Mouse (Mus musculus): ENCODE data around the gene Myom3. TPM values are rescaled to one million over a fixed set of nuclear protein-coding genes. Genes with fewer than 3 reads are reported as not detected.
A peak's percentile ranks its signal among the peaks of the same experiment; 100 is the strongest.
"Not testable (repeated sequence)": the region's sequence is repeated elsewhere in the genome, so short reads cannot be mapped to it uniquely, and the experiment has no call there.

The Myom3 gene
- polyA plus RNA-seq (2015; fragmentation: Nextera tagmentation; extraction: Ambion mirVana), result 0.08 and 0.20 TPM in 2 replicates

DNA sequence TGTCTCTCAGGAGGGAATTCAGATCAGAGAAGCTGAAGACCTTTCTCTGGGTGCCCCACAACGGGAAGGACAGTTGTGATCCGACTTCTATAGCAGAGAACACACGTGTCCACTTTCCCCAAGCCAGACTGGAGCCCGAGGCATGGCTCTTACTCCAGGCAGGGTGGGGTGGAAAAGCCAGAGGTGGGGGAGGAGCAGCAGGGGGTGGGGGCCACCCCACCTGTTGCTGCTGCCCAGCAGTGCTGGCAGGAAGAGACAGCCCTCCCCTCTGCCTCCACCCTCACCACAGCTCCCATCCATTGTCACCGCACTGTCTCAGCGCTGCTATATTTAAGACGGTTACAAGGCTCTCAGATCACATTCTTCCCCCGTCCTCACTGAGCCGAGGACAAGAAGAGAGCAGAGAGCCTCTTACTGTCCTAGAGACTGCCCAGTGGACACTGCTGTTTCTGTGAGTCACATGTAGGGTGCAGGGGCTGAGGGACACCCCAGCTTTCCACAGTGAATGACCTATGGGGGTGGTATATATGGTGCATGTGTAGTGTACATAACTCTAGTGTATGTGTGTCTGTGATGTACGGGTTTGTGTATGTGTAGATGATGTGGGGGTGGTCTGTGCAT lies at the start of gene Myom3:
Gene Myom3, plus strand, starts transcription at position 360 of the 621 bp plus-strand sequence.
- ATAC-seq (ENCODE audit: low read depth) (no peak), DNase-seq (no peak)
- Histone ChIP-seq H3K9ac (no peak within 1 kb of the TSS), H3K4me1 (replicated peaks) (peaks cover 12% of the 10 kb centered on the region), H3K9me3 (replicated peaks) (no peaks in the 10 kb centered on the region), H3K4me3 (replicated peaks) (no peak within 1 kb of the TSS), H3K27me3 (0 out of 2 replicates have a peak, but pooled peaks cover 11% of the 10 kb centered on the region), H3K36me3 (no peaks in the 10 kb centered on the region), H3K4me2 (no peak within 1 kb of the TSS), H3K27ac (no peak within 1 kb of the TSS)
- 53% methylated on average over 10 of the region's 10 CpGs for WGBS (ENCODE audit: insufficient replicate concordance)

- Histone ChIP-seq H3K9me3 (replicated peaks) (no peaks in the 10 kb centered on the region), H3K4me3 (replicated peaks) (no peak overlapping the region), H3K4me2 (no peak overlapping the region), H3K4me1 (replicated peaks) (peaks cover 17% of the 10 kb centered on the region), H3K27ac (no peak overlapping the region), H3K36me3 (no peaks in the 10 kb centered on the region), H3K27me3 (no peaks in the 10 kb centered on the region), H3K9ac (no peak overlapping the region)
- DNase-seq (peak; percentile 43), ATAC-seq (ENCODE audit: low read depth) (peak; percentile 77)
- WGBS (ENCODE audit: insufficient replicate concordance), result 22% methylated on average over 3 of the region's 3 CpGs
These were observed 49.1 kb upstream of the Myom3 start for GRCm38 (mm10) chr4:135710392-135710791.

DNA sequence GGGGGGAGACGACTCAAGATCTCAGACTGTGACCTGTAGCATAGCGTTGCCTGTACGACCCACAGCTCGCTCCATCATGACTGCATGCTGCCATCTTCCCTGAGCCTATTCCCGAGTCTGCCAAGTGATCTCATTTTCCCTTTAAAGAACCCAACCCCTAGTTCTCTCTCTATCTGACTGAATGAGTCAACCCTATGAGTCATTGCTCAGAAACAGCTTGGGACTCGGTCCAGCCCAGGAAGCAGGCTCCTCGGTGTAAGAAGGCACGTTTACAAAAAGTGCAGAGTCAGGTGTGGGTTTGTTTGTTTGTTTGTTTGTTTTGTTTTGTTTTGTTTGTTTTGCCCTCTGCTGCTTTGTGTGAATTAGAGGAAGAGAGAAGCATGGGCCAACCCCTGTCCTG lies 44.7 kb upstream of the Myom3 start:
- H3K36me3 ChIP-seq, result no peaks in the 10 kb centered on the region
- WGBS (ENCODE audit: insufficient replicate concordance), result 58% methylated on average over 8 of the region's 8 CpGs
- no peak overlapping the region for H3K4me3 ChIP-seq (replicated peaks)
- no peaks in the 10 kb centered on the region for H3K9me3 ChIP-seq (replicated peaks)
- no peak for DNase-seq
- H3K4me2 ChIP-seq, result no peak overlapping the region
- no peak overlapping the region for H3K9ac ChIP-seq
- H3K27ac ChIP-seq, result no peak overlapping the region
- 0 out of 2 replicates have a peak, but pooled peaks cover 4% of the 10 kb centered on the region for H3K27me3 ChIP-seq
- ATAC-seq (ENCODE audit: low read depth), result no peak
- H3K4me1 ChIP-seq (replicated peaks), result peaks cover 8% of the 10 kb centered on the region

DNA sequence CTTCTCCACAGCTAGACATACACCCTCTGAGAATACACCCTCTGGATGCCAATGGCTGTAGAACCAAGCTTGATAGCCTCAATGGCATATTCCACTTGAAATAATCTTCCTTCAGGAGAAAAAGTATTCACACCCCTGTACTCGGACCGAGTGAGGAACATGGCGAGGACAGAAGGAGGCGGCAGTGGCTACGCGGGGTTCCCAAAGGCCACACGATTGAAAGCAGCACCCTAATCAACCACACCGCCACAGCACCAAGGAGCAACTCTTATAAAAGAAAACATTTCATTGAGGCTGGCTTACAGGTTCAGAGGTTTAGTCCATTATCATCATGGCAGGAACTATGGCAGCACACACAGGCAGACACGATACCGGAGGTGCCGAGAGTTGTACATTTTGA lies 43.1 kb upstream of the Myom3 start:
- not testable (repeated sequence) for H3K4me2 ChIP-seq; DNase-seq; H3K9ac ChIP-seq; H3K4me1 ChIP-seq (replicated peaks); H3K36me3 ChIP-seq; H3K27ac ChIP-seq; H3K27me3 ChIP-seq; ATAC-seq (ENCODE audit: low read depth); H3K4me3 ChIP-seq (replicated peaks); H3K9me3 ChIP-seq (replicated peaks)
- WGBS (ENCODE audit: insufficient replicate concordance), result 87% methylated on average over 11 of the region's 11 CpGs

- 0 out of 2 replicates have a peak, but pooled peaks cover 4% of the 10 kb centered on the region for H3K27me3 ChIP-seq
- ATAC-seq (ENCODE audit: low read depth) (no peak), DNase-seq (no peak)
- no peaks in the 10 kb centered on the region for H3K9me3 ChIP-seq (replicated peaks)
- H3K4me3 ChIP-seq (replicated peaks), result no peak overlapping the region
- no peak overlapping the region for H3K4me2 ChIP-seq
- no peaks in the 10 kb centered on the region for H3K36me3 ChIP-seq
- WGBS (ENCODE audit: insufficient replicate concordance), result 65% methylated on average over 17 of the region's 17 CpGs
- H3K9ac ChIP-seq, result no peak overlapping the region
- no peak overlapping the region for H3K27ac ChIP-seq
- peaks cover 8% of the 10 kb centered on the region for H3K4me1 ChIP-seq (replicated peaks)
These were observed 36.8 kb upstream of the Myom3 start for GRCm38 (mm10) chr4:135722540-135723290.

DNA sequence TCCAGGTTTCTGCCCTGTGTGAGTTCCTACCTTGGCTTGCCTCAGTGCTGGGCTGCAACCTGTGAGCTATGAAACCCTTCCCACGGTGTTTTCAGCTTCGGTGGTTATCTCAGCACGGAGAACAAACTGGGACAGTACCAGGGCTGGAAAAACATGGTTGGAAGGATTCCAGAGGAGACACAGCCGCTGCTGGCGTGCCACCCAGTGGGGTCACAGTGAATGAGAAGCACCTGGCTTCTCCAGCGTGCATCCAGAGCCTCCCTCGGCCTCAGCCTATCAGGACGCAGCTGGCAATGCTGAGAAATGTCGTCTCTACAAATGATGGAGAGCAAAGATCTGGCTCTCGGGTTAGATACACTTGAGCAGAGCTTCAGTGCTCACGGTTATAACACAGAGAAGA lies 33.1 kb upstream of the Myom3 start:
- no peak overlapping the region for H3K4me3 ChIP-seq (replicated peaks)
- H3K9me3 ChIP-seq (replicated peaks), result no peaks in the 10 kb centered on the region
- no peak overlapping the region for H3K27ac ChIP-seq
- WGBS (ENCODE audit: insufficient replicate concordance), result 68% methylated on average over 11 of the region's 11 CpGs
- H3K4me2 ChIP-seq, result no peak overlapping the region
- DNase-seq (no peak), ATAC-seq (ENCODE audit: low read depth) (no peak)
- H3K27me3 ChIP-seq, result peaks cover 27% of the 10 kb centered on the region; the same call in 1 of the 2 replicates
- peaks cover 29% of the 10 kb centered on the region for H3K4me1 ChIP-seq (replicated peaks)
- H3K36me3 ChIP-seq, result no peaks in the 10 kb centered on the region
- H3K9ac ChIP-seq, result no peak overlapping the region

GRCm38 (mm10) chr4:135727817-135728216 lies 31.7 kb upstream of the Myom3 start, which contains the start of gene Il22ra1:
Gene Il22ra1, plus strand, starts transcription at chr4:135728172.
- WGBS (ENCODE audit: insufficient replicate concordance), result 9% methylated on average over 14 of the region's 14 CpGs
- H3K4me1 ChIP-seq (replicated peaks), result peaks cover 29% of the 10 kb centered on the region
- H3K9ac ChIP-seq, result peak within 1 kb of the TSS; percentile 57
- H3K4me2 ChIP-seq, result peak within 1 kb of the TSS; percentile 62
- H3K27me3 ChIP-seq, result peaks cover 27% of the 10 kb centered on the region; the same call in 1 of the 2 replicates
- no peaks in the 10 kb centered on the region for H3K9me3 ChIP-seq (replicated peaks)
- no peak within 1 kb of the TSS for H3K27ac ChIP-seq
- no peaks in the 10 kb centered on the region for H3K36me3 ChIP-seq
- ATAC-seq (ENCODE audit: low read depth) (peak; percentile 74), DNase-seq (no peak)
- peak within 1 kb of the TSS; percentile 49 for H3K4me3 ChIP-seq (replicated peaks)

DNA sequence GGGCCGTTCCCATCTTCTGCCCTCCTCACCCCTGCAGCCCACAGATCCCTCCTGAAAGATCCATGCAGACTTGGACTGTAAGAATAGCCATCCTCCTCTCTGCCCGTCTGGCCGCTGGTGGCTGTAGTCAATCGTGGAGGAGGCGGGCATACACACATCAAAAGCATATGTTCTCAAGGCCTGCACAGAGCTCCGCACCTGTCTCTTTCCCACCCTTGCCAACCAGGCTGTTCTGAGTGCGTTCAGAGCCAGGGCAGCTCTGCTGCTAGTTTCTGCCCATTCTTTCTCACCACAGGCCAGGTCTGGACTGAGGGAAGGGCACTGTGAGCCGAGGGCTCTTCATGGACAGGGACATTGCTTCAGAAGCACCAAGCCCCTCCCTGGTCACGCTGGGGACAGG lies 29.3 kb upstream of the Myom3 start:
- DNase-seq, result no peak
- ATAC-seq (ENCODE audit: low read depth), result no peak

DNA sequence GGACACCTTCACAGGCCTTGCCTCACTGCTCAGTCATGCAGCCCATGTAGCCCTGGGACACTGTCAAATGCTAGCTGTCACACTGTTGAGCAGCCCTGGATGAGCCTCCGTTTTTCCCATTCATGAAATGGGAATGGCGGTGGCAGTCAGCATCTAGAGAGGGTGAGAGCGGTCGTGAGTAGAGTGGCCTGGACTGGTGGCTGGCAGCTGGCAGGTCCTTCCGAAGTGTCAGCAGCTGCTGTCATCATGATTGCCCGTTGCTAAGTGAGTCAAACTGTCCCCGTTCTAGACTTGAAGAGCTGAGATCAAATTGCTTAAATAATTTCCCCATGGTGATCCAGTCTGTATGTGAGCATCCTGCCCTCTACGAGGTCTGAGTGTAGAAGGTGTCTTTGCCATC lies 28.6 kb upstream of the Myom3 start:
- Histone ChIP-seq H3K36me3 (peaks cover 13% of the 10 kb centered on the region), H3K27me3 (peaks cover 27% of the 10 kb centered on the region; the same call in 1 of the 2 replicates), H3K9me3 (replicated peaks) (peaks cover 6% of the 10 kb centered on the region; the same call in 1 of the 2 replicates), H3K4me3 (replicated peaks) (no peak overlapping the region), H3K4me1 (replicated peaks) (peaks cover 29% of the 10 kb centered on the region), H3K27ac (no peak overlapping the region), H3K9ac (no peak overlapping the region), H3K4me2 (no peak overlapping the region)
- WGBS (ENCODE audit: insufficient replicate concordance), result 74% methylated on average over 8 of the region's 8 CpGs
- no peak for ATAC-seq (ENCODE audit: low read depth)
- no peak for DNase-seq

More for the DNA sequence above, 29.3 kb upstream of the Myom3 start:
- Histone ChIP-seq H3K4me3 (replicated peaks) (no peak overlapping the region), H3K9me3 (replicated peaks) (peaks cover 6% of the 10 kb centered on the region; the same call in 1 of the 2 replicates), H3K27ac (no peak overlapping the region; the same call in 1 of the 2 replicates), H3K36me3 (peaks cover 12% of the 10 kb centered on the region), H3K9ac (no peak overlapping the region), H3K4me2 (no peak overlapping the region), H3K27me3 (peaks cover 27% of the 10 kb centered on the region; the same call in 1 of the 2 replicates), H3K4me1 (replicated peaks) (peaks cover 29% of the 10 kb centered on the region)
- WGBS (ENCODE audit: insufficient replicate concordance), result 65% methylated on average over 9 of the region's 9 CpGs

- Histone ChIP-seq H3K4me2 (no peak overlapping the region), H3K4me3 (replicated peaks) (no peak overlapping the region), H3K27me3 (peaks cover 20% of the 10 kb centered on the region; the same call in 1 of the 2 replicates), H3K9me3 (replicated peaks) (peaks cover 6% of the 10 kb centered on the region; the same call in 1 of the 2 replicates), H3K9ac (no peak overlapping the region), H3K36me3 (peaks cover 13% of the 10 kb centered on the region), H3K4me1 (replicated peaks) (peaks cover 23% of the 10 kb centered on the region), H3K27ac (no peak overlapping the region)
- 88% methylated on average over 14 of the region's 14 CpGs for WGBS (ENCODE audit: insufficient replicate concordance)
- no peak for ATAC-seq (ENCODE audit: low read depth)
- DNase-seq, result no peak
These were observed 25.6 kb upstream of the Myom3 start for GRCm38 (mm10) chr4:135733901-135734300.

DNA sequence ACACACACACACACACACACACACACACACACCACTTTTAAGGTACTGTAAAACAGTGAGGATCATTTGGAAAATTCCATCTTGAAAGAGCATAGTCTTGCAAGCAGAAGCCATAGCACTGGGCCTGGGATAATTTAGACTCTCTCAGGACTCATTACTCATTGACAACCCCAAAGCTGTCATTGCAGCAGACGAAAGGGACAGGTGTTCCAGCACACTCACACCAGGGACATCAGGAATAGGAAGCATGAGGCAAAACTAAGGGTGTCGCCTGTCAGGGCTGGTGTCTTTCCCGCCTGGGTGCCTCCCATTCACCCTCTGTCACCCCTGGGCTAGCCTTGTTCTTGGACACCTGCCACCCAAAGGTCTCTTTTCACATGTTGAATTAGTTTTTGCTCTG lies 22.6 kb upstream of the Myom3 start:
- 74% methylated on average over 3 of the region's 3 CpGs for WGBS (ENCODE audit: insufficient replicate concordance)
- Histone ChIP-seq H3K27me3 (no peaks in the 10 kb centered on the region), H3K9ac (no peak overlapping the region), H3K4me2 (no peak overlapping the region), H3K27ac (no peak overlapping the region), H3K9me3 (replicated peaks) (peaks cover 6% of the 10 kb centered on the region; the same call in 1 of the 2 replicates), H3K4me1 (replicated peaks) (peaks cover 28% of the 10 kb centered on the region), H3K36me3 (peaks cover 13% of the 10 kb centered on the region), H3K4me3 (replicated peaks) (no peak overlapping the region)
- ATAC-seq (ENCODE audit: low read depth) (no peak), DNase-seq (no peak)

Data from liver, embryonic 13.5 days (tissue).